Mouse (Mus musculus): ENCODE data around the gene Ctxn2. TPM values are rescaled to one million over a fixed set of nuclear protein-coding genes. Genes with fewer than 3 reads are reported as not detected.
A peak's percentile ranks its signal among the peaks of the same experiment; 100 is the strongest.

Ctxn2 gene
- polyA plus RNA-seq, 1 experiment, result not detected

DNA sequence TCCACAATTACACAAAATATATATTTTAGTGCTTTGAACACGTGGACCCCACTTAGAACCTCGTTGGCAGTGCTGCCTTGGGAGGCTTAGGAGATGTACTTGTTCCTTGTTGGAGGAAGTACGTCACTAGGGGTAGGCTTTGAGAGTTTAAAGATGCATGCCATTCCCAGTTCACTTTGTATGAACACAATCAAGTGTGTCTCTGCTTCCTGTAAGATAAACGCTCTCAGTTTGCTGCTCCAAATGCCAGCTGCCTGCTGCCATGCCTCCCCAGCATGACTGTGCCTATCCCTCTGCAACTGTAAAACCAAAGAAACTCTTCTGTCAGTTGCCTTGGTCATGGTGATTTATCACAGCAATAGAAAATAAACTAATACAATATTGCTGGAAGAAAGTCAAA lies 10.7 kb upstream of the Ctxn2 start:
- TF ChIP-seq FLI1 (IDR thresholded peaks at IDR 0.05; ENCODE audit: low read length) (no peak), GATA1 (IDR thresholded peaks at IDR 0.05; ENCODE audit: borderline replicate concordance, low read length) (no peak)

DNA sequence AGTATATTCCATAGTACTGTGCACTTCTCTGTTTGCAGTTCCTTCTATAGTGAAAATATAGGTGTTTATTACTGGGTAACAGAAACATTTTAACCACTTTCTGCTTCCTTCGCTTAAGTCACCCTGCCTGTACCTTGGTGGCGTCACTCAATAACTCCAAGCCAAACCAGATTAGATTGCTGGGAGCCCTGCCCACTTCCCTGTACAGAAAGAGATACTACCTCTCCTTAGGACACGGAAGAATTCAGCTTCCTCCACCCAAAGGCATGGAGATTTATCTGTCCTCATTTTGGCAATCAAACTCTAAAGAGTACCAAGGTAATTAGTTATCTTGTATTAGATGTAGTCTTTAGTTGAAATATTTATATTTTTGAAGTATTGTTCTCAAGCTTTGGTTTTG lies 9.7 kb upstream of the Ctxn2 start:
- Histone ChIP-seq H3K36me3 (replicated peaks; ENCODE audit: low read length) (no peaks in the 10 kb centered on the region), H3K27me3 (replicated peaks) (peaks cover 2% of the 10 kb centered on the region), H3K4me3 (replicated peaks) (no peak overlapping the region), H3K9me3 (no peaks in the 10 kb centered on the region), H3K4me1 (peaks cover 35% of the 10 kb centered on the region)
- TF ChIP-seq GATA1 (IDR thresholded peaks at IDR 0.05; ENCODE audit: borderline replicate concordance, low read length) (no peak), FLI1 (IDR thresholded peaks at IDR 0.05; ENCODE audit: low read length) (no peak)

More for the DNA sequence above, 10.7 kb upstream of the Ctxn2 start:
- H3K4me3 ChIP-seq (replicated peaks), result peak overlapping the region; percentile 46
- H3K4me1 ChIP-seq, result peaks cover 44% of the 10 kb centered on the region
- H3K27me3 ChIP-seq (replicated peaks), result no peaks in the 10 kb centered on the region
- no peaks in the 10 kb centered on the region for H3K36me3 ChIP-seq (replicated peaks; ENCODE audit: low read length)
- no peaks in the 10 kb centered on the region for H3K9me3 ChIP-seq

DNA sequence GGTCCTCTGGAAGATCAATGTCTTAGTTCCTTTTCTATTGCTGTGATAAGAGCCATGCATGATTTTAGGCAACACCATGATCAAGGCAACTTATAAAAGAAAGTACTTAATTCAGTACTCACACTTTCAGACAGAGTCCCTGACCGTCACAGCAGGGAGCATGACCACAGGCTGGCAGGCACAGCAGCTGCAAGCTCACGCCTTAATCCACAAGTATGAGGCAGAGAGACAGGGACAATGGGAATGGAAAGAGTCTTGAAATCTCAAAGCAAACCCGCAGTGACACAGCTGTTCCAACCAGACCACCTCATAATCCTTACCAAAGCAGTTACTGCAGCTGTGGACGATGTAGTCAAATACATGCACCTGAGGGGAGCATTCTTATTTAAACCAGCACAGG lies 2.4 kb upstream of the Ctxn2 start:
- peaks cover 17% of the 10 kb centered on the region for H3K27me3 ChIP-seq (replicated peaks)
- peaks cover 18% of the 10 kb centered on the region for H3K4me1 ChIP-seq
- TF ChIP-seq GATA1 (IDR thresholded peaks at IDR 0.05; ENCODE audit: borderline replicate concordance, low read length) (no peak), FLI1 (IDR thresholded peaks at IDR 0.05; ENCODE audit: low read length) (no peak)
- no peak overlapping the region for H3K4me3 ChIP-seq (replicated peaks)
- H3K9me3 ChIP-seq, result no peaks in the 10 kb centered on the region
- H3K36me3 ChIP-seq (replicated peaks; ENCODE audit: low read length), result no peaks in the 10 kb centered on the region

DNA sequence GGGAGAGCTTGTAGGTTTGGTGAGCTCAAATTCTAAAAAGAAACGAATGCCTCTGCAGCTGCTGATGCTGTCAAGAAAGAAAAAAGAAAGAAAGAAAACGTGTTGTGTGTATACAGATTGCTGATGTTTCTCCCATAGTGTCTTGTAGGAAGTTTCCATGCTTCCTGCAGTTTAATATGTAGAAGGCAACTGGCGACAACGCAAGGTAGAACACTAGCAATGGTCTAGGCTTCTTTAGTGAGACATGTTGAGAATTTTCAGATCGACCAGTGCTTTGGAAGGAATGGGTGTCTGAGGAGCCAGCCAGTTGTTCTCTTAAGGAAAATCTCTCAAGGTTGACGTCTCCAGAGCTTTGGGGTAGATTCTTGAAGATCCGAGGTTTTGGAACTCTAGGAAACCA lies 354 bp downstream of the Ctxn2 start:
- peaks cover 19% of the 10 kb centered on the region for H3K27me3 ChIP-seq (replicated peaks)
- H3K9me3 ChIP-seq, result no peaks in the 10 kb centered on the region
- H3K4me1 ChIP-seq, result peaks cover 13% of the 10 kb centered on the region
- no peaks in the 10 kb centered on the region for H3K36me3 ChIP-seq (replicated peaks; ENCODE audit: low read length)
- TF ChIP-seq FLI1 (IDR thresholded peaks at IDR 0.05; ENCODE audit: low read length) (no peak), GATA1 (IDR thresholded peaks at IDR 0.05; ENCODE audit: borderline replicate concordance, low read length) (no peak)
- peak overlapping the region; percentile 89 for H3K4me3 ChIP-seq (replicated peaks)

DNA sequence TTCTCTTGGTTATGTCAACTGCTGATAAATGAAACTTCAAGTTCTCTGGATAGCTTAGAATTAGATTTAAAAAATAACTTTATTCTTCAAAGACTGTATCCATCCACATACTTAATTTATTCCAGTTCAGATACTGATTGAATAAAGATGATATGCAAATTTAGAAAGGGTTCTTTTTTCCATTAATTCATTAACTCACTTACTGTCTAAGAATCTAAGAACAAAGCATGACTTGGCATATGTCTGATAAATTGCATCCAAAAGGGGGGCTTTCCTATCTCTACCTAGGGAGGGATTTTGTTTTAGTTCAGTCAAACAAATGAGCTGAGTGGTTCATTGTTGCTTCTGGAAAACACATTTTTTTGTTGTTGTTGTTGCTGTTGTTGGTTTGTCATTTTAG lies 5.8 kb downstream of the Ctxn2 start:
- no peak for TF ChIP-seq GATA1 (IDR thresholded peaks at IDR 0.05; ENCODE audit: borderline replicate concordance, low read length)
- no peak for TF ChIP-seq FLI1 (IDR thresholded peaks at IDR 0.05; ENCODE audit: low read length)
- peaks cover 7% of the 10 kb centered on the region for H3K27me3 ChIP-seq (replicated peaks)

DNA sequence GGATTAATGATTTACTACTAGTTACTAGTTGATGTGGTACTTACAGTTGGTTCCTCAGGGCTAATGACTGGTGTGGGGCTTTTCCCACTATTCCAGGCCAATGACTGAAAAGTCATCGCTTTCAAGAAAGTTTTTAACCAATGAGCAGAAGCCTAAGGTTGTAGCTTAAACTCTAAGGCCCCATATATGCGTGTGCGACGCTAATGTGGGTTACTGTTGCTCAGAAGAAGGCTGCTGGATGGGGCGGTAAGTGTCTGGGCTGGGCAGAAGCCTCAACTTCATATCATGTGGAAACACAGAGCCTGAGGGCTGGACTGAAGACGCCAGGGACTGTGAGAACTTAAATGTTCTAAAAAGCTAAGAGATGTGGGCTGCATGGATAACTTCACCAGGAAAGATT lies 15.9 kb downstream of the Ctxn2 start, which contains the start of gene Slc12a1:
Gene Slc12a1 (plus strand): TSS at position 118 of the 400 bp plus-strand sequence.
- H3K4me3 ChIP-seq (replicated peaks), result no peak within 1 kb of the TSS
- no peaks in the 10 kb centered on the region for H3K36me3 ChIP-seq (replicated peaks; ENCODE audit: low read length)
- peaks cover 13% of the 10 kb centered on the region for H3K27me3 ChIP-seq (replicated peaks)
- TF ChIP-seq FLI1 (IDR thresholded peaks at IDR 0.05; ENCODE audit: low read length) (no peak), GATA1 (IDR thresholded peaks at IDR 0.05; ENCODE audit: borderline replicate concordance, low read length) (no peak)
- no peaks in the 10 kb centered on the region for H3K9me3 ChIP-seq
- H3K4me1 ChIP-seq, result 0 out of 2 replicates have a peak, but pooled peaks cover 3% of the 10 kb centered on the region

More for the DNA sequence above, 5.8 kb downstream of the Ctxn2 start:
- 0 out of 2 replicates have a peak, but pooled peaks cover 3% of the 10 kb centered on the region for H3K4me1 ChIP-seq
- no peaks in the 10 kb centered on the region for H3K36me3 ChIP-seq (replicated peaks; ENCODE audit: low read length)
- H3K4me3 ChIP-seq (replicated peaks), result no peak overlapping the region
- no peaks in the 10 kb centered on the region for H3K9me3 ChIP-seq

DNA sequence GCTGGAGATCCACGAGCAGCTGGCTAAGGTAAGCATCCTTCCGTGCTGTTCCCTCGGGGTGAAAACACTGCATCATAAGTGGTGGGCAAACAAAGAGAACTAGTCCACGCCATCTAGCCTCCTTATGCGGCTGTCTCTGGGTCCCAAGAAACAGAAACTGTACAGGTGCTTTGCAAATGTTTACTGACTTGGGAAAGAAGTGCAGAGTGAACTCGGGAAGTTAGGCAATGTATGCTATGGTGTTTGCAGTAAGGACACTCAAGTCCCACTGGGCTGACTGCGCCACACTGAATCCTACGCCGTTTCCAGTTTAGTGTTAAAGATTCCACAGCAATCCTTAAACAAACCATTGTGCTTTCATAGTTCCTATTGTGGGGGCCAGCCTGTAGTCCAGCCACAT lies 17.8 kb downstream of the Ctxn2 start:
- Histone ChIP-seq H3K9me3 (no peaks in the 10 kb centered on the region), H3K4me1 (0 out of 2 replicates have a peak, but pooled peaks cover 3% of the 10 kb centered on the region), H3K27me3 (replicated peaks) (peaks cover 10% of the 10 kb centered on the region), H3K4me3 (replicated peaks) (no peak overlapping the region), H3K36me3 (replicated peaks; ENCODE audit: low read length) (no peaks in the 10 kb centered on the region)
- no peak for TF ChIP-seq GATA1 (IDR thresholded peaks at IDR 0.05; ENCODE audit: borderline replicate concordance, low read length)
- TF ChIP-seq FLI1 (IDR thresholded peaks at IDR 0.05; ENCODE audit: low read length), result no peak

DNA sequence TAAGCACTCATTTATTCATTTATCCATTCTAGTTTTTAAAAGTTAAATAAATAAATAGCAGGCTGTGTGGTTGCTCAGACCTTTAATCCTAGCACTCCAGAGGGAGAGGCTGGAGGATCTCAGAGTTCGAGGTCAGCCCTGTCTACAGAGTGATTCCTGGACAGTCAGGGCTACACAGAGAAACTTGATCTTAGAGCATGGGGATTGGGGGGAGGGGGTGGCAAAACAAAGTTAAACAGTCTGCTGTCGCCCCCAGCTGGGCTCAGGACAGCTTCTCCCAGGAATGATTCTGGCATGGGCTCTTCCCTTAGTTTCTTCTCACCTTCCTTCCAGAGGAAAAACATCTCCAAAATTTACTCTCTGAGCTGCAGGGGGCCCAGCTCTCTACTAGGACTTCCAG lies 19.0 kb downstream of the Ctxn2 start:
- Histone ChIP-seq H3K27me3 (replicated peaks) (peaks cover 10% of the 10 kb centered on the region), H3K36me3 (replicated peaks; ENCODE audit: low read length) (no peaks in the 10 kb centered on the region), H3K4me1 (0 out of 2 replicates have a peak, but pooled peaks cover 3% of the 10 kb centered on the region), H3K9me3 (no peaks in the 10 kb centered on the region), H3K4me3 (replicated peaks) (no peak overlapping the region)
- TF ChIP-seq FLI1 (IDR thresholded peaks at IDR 0.05; ENCODE audit: low read length) (no peak), GATA1 (IDR thresholded peaks at IDR 0.05; ENCODE audit: borderline replicate concordance, low read length) (no peak)

DNA sequence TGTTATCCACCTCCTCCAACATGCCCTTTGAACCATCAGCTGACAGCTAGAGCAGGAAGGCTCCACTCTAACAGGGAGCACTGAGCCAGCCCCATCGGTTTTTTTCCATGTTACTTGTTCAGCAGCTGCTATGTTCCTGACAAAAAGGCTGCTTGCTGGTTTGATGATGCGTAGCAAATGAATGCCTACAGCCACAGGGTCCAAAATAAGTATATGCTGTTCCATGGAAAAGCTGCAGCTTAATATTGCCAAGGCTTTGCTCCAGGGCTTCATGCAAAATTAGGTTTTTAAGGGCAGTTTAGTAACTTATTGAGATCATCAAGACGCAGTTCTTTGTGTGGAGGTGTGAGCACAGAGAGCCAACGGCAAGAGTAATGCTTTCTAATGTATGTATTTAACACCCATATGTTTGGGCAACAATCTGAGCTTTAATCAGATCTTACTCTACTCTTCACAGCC lies 25.5 kb downstream of the Ctxn2 start:
- Histone ChIP-seq H3K36me3 (replicated peaks; ENCODE audit: low read length) (no peaks in the 10 kb centered on the region), H3K27me3 (replicated peaks) (no peaks in the 10 kb centered on the region), H3K9me3 (no peaks in the 10 kb centered on the region), H3K4me3 (replicated peaks) (no peak overlapping the region), H3K4me1 (no peaks in the 10 kb centered on the region)
- no peak for TF ChIP-seq GATA1 (IDR thresholded peaks at IDR 0.05; ENCODE audit: borderline replicate concordance, low read length)
- TF ChIP-seq FLI1 (IDR thresholded peaks at IDR 0.05; ENCODE audit: low read length), result no peak

DNA sequence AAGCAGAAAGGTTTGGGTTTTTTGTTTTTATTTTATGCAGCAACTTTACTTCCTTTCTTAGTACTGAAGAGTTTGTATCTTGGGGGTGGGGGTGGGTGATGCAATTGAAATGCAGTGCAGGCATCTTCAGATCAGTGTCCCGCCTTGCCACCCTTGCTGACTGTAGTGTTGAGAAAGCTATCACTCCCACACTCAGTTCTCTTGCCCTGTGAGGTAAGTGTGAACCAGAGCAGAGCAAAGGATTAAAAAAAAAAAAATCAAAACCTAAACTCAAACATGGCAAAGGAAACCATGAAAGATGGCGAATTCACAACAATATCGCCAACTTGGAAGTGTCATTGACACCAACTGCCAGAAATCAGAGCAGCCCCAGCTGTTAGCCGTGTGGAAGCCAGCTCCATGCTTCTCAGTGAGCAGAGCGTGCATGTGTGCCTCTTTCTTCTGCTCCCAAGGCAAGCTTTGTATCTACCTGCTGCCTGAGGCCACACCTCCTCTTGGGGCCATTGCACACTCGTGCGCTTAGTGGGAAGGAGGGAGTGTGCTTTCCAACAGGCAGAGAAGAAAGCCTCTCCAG lies 41.8 kb downstream of the Ctxn2 start:
- Histone ChIP-seq H3K9me3 (no peaks in the 10 kb centered on the region), H3K36me3 (replicated peaks; ENCODE audit: low read length) (no peaks in the 10 kb centered on the region), H3K4me1 (0 out of 2 replicates have a peak, but pooled peaks cover 3% of the 10 kb centered on the region), H3K4me3 (replicated peaks) (no peak overlapping the region), H3K27me3 (replicated peaks) (peaks cover 11% of the 10 kb centered on the region)
- TF ChIP-seq FLI1 (IDR thresholded peaks at IDR 0.05; ENCODE audit: low read length), result no peak
